Mouse (Mus musculus) forebrain, postnatal 0 days (tissue): Measurements from ENCODE around the gene Fam193a. TPM values are rescaled to one million over a fixed set of nuclear protein-coding genes. Genes with fewer than 3 reads are reported as not detected.

Experiments
- ATAC-seq: fragments of 200-750 bp; cut with Nextera tagmentation; 2 replicates; pipeline ENCODE4 v1.8.0; 2017; ENCODE audit warnings: mild to moderate bottlenecking, moderate library complexity
- DNase-seq: peaks from one replicate; pipeline ENCODE4 v3.0.0-alpha.2; 2015
- H3K27ac ChIP-seq: fragments of 300-500 bp; sonication (generic); 2 replicates; pipeline ENCODE4 v1.5.1; 2014; ENCODE audit warnings: low read depth, mild to moderate bottlenecking, antibody characterized with exemption, low read length, moderate library complexity, mixed read lengths
- H3K27me3 ChIP-seq: fragments of 300-500 bp; sonication (generic); 2 replicates; pipeline ENCODE4 v1.6.1; 2014; ENCODE audit warnings: mild to moderate bottlenecking, low read length, mixed read lengths; ENCODE audit not compliant: insufficient read depth
- H3K36me3 ChIP-seq: fragments of 300-500 bp; sonication (generic); 2 replicates; pipeline ENCODE4 v1.6.1; 2014; ENCODE audit warnings: mild to moderate bottlenecking, moderate library complexity; ENCODE audit not compliant: insufficient read depth
- H3K4me1 ChIP-seq: fragments of 300-500 bp; sonication (generic); 2 replicates; pipeline ENCODE4 v1.6.1; 2014; ENCODE audit warnings: antibody characterized with exemption; ENCODE audit not compliant: insufficient read depth
- H3K4me2 ChIP-seq: fragments of 300-500 bp; sonication (generic); 2 replicates; pipeline ENCODE4 v1.6.1; 2014; ENCODE audit warnings: low read depth, mild to moderate bottlenecking, moderate library complexity
- H3K4me3 ChIP-seq: fragments of 300-500 bp; sonication (generic); 2 replicates; pipeline ENCODE4 v1.5.1; 2014; ENCODE audit warnings: low read depth, low read length, mixed read lengths
- H3K9ac ChIP-seq: fragments of 300-500 bp; sonication (generic); 2 replicates; pipeline ENCODE4 v1.6.1; 2014; ENCODE audit warnings: mild to moderate bottlenecking
- H3K9me3 ChIP-seq: fragments of 300-500 bp; sonication (generic); 2 replicates; pipeline ENCODE4 v1.6.1; 2016; ENCODE audit warnings: low read length
- CTCF ChIP-seq: sonication (generic); IDR thresholded peaks from 2 replicates; pipeline ENCODE4 v1.5.1; 2016; ENCODE audit warnings: antibody characterized with exemption, control low read depth, low read depth
- WGBS: fragments of 180-500 bp; shearing (Covaris S2); extraction: QIAGEN DNeasy Blood & Tissue Kit; methylation state at CpG from one replicate; pipeline ENCODE4 v1.1.7; 2014; 5-methylcytosine and 5-hydroxymethylcytosine counted together
- polyA plus RNA-seq: library from polyadenylated mRNA; unstranded; fragments of >200 nt; fragmentation: Nextera tagmentation; extraction: Ambion mirVana; gene quantifications from 2 replicates; pipeline ENCODE4 v1.2.1, GENCODE M21; 2015
- total RNA-seq: library from RNA; depleted of rRNA; stranded (reverse); fragments of >200 nt; gene quantifications from 2 replicates; pipeline ENCODE4 v1.2.3, GENCODE M21; 2014

Fam193a gene
- total and polyA plus RNA-seq, 2 experiments from 2014 or later: 9.8 to 44.5 TPM

GRCm38 (mm10) chr5:34430776-34431175 lies 61.0 kb downstream of the Fam193a start:
- H3K4me3 ChIP-seq: no peak overlapping the region
- no peak overlapping the region for H3K9ac ChIP-seq
- H3K4me2 ChIP-seq: no peak overlapping the region
- DNase-seq: no peak
- H3K36me3 ChIP-seq: peaks cover 65% of the 10 kb centered on the region
- no peaks in the 10 kb centered on the region for H3K27me3 ChIP-seq
- no peak for TF ChIP-seq CTCF
- WGBS: 85% methylated on average over 3 of the region's 3 CpGs
- H3K9me3 ChIP-seq: no peaks in the 10 kb centered on the region
- no peaks in the 10 kb centered on the region for H3K4me1 ChIP-seq
- ATAC-seq: no peak
- H3K27ac ChIP-seq: no peak overlapping the region

- no peak overlapping the region for H3K4me3 ChIP-seq
- WGBS: 87% methylated on average over 1 of the region's 1 CpGs
- DNase-seq: no peak
- no peaks in the 10 kb centered on the region for H3K9me3 ChIP-seq
- no peak overlapping the region for H3K9ac ChIP-seq
- peaks cover 62% of the 10 kb centered on the region for H3K36me3 ChIP-seq
- no peak overlapping the region for H3K4me2 ChIP-seq
- no peak for TF ChIP-seq CTCF
- no peak overlapping the region for H3K27ac ChIP-seq
- no peak for ATAC-seq
- H3K27me3 ChIP-seq: no peaks in the 10 kb centered on the region
- H3K4me1 ChIP-seq: no peaks in the 10 kb centered on the region
Measured at GRCm38 (mm10) chr5:34433786-34434185, 64.1 kb downstream of the Fam193a start.

DNA sequence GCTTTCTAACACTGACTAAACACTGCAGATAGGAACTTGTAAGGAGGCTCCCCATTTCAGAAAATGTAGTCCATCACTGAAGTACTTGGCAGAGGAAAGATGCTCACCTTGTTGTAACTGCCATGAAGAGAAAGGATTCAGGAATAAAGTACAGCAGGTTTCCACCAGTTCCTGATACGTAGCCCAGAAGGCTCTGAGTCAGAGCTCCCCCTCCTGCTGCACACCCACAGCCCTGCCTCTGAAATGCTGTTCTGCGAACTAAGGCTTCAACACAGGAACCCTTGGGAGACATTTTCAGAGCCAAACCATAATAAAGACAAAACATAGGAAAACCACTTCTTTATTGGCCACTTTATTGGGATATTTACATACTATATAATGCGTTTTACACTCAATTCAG lies 64.5 kb downstream of the Fam193a start:
- Histone ChIP-seq H3K27ac (no peak overlapping the region), H3K9me3 (no peaks in the 10 kb centered on the region), H3K4me3 (no peak overlapping the region), H3K36me3 (peaks cover 58% of the 10 kb centered on the region), H3K9ac (no peak overlapping the region), H3K4me2 (no peak overlapping the region), H3K27me3 (no peaks in the 10 kb centered on the region), H3K4me1 (no peaks in the 10 kb centered on the region)
- ATAC-seq (no peak), DNase-seq (no peak)
- 90% methylated on average over 3 of the region's 3 CpGs for WGBS
- TF ChIP-seq CTCF: no peak

GRCm38 (mm10) chr5:34438052-34438451 lies 68.3 kb downstream of the Fam193a start:
- no peak for DNase-seq
- ATAC-seq: no peak
- H3K27me3 ChIP-seq: no peaks in the 10 kb centered on the region
- WGBS: 97% methylated on average over 4 of the region's 4 CpGs
- H3K9me3 ChIP-seq: no peaks in the 10 kb centered on the region
- no peak for TF ChIP-seq CTCF
- no peak overlapping the region for H3K27ac ChIP-seq
- no peak overlapping the region for H3K4me3 ChIP-seq
- H3K4me1 ChIP-seq: no peaks in the 10 kb centered on the region
- peaks cover 54% of the 10 kb centered on the region for H3K36me3 ChIP-seq
- H3K9ac ChIP-seq: no peak overlapping the region
- no peak overlapping the region for H3K4me2 ChIP-seq

DNA sequence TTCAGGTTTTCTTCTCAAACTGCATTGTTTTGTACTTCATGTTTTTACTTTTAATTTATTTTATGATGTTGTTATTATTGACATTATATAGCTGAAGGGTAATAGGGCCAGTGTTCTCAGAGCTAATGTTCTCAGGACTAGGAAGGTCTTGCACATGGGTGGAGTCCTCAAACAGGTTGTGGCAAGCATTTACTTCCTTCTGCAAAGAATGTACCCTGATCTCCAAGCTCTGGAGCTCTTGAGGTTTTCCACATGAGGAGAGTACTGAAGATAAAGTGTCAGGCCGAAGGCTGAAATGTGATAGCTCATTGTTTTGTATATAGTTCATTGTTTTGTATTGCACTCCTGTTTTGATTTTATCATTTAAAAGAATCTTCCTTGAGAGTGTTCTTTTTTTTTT lies 68.9 kb downstream of the Fam193a start:
- H3K4me3 ChIP-seq: no peak overlapping the region
- no peak overlapping the region for H3K4me2 ChIP-seq
- H3K9ac ChIP-seq: no peak overlapping the region
- H3K36me3 ChIP-seq: peaks cover 56% of the 10 kb centered on the region
- DNase-seq: no peak
- TF ChIP-seq CTCF: no peak
- H3K27me3 ChIP-seq: no peaks in the 10 kb centered on the region
- no peaks in the 10 kb centered on the region for H3K9me3 ChIP-seq
- WGBS: 98% methylated on average over 1 of the region's 1 CpGs
- no peak for ATAC-seq
- H3K27ac ChIP-seq: no peak overlapping the region
- H3K4me1 ChIP-seq: no peaks in the 10 kb centered on the region

GRCm38 (mm10) chr5:34439768-34440167 lies 70.0 kb downstream of the Fam193a start:
- no peak for ATAC-seq
- DNase-seq: no peak
- 94% methylated on average over 2 of the region's 2 CpGs for WGBS
- Histone ChIP-seq H3K36me3 (peaks cover 57% of the 10 kb centered on the region), H3K9me3 (no peaks in the 10 kb centered on the region), H3K4me3 (no peak overlapping the region), H3K4me2 (no peak overlapping the region), H3K27me3 (no peaks in the 10 kb centered on the region), H3K9ac (no peak overlapping the region), H3K27ac (no peak overlapping the region), H3K4me1 (no peaks in the 10 kb centered on the region)
- no peak for TF ChIP-seq CTCF

GRCm38 (mm10) chr5:34441797-34442196 lies 72.1 kb downstream of the Fam193a start:
- Histone ChIP-seq H3K4me3 (no peak overlapping the region), H3K9ac (no peak overlapping the region), H3K27me3 (no peaks in the 10 kb centered on the region), H3K27ac (no peak overlapping the region), H3K9me3 (no peaks in the 10 kb centered on the region), H3K36me3 (peaks cover 60% of the 10 kb centered on the region), H3K4me2 (no peak overlapping the region), H3K4me1 (no peaks in the 10 kb centered on the region)
- ATAC-seq (no peak), DNase-seq (no peak)
- TF ChIP-seq CTCF: no peak
- 94% methylated on average over 2 of the region's 2 CpGs for WGBS

DNA sequence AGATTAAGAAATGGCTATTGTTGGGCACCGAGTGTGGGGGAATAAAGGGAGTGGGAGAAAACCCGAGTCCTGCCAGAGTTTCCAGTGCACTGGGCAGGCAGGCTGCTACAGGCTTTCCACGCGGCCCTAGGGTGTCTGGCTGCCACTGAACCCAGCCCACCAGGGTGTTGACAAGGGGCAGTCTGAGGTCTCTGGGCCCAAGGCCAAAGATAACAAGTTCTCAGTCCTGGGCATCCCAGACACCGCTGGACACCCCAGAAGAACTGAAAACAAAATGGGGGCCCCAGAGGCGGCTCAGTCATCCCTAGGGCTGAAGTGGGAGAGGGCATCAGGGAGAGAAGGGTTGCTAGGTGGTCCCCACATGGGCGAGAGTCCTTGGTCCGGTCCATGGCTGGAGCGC lies 76.5 kb downstream of the Fam193a start:
- WGBS: 80% methylated on average over 9 of the region's 9 CpGs
- DNase-seq: no peak
- no peak for ATAC-seq
- Histone ChIP-seq H3K27ac (no peak overlapping the region), H3K4me3 (no peak overlapping the region), H3K4me2 (no peak overlapping the region), H3K27me3 (no peaks in the 10 kb centered on the region), H3K36me3 (peaks cover 55% of the 10 kb centered on the region), H3K9me3 (no peaks in the 10 kb centered on the region), H3K9ac (no peak overlapping the region), H3K4me1 (no peaks in the 10 kb centered on the region)
- no peak for TF ChIP-seq CTCF
